Mouse (Mus musculus) embryonic stem cell, embryonic (primary cell): ENCODE measurements around the gene Tet3.

Experiments
- CTCF ChIA-PET, 4 experiments: fragments of 300-600 bp in 2 of 4; fragments of 350-600 bp in 2 of 4; sonication (Branson Sonifier 250); formaldehyde crosslinking; loops; one replicate each; lab custom pipeline; 2022; ENCODE audit warnings: inconsistent platforms in 2 of 4; lab: Charles Lee
- POLR2A ChIA-PET, 4 experiments: fragments of 300-600 bp in 2 of 4; fragments of 350-600 bp in 2 of 4; sonication (Branson Sonifier 250); formaldehyde crosslinking; loops; one replicate each; lab custom pipeline; 2022; ENCODE audit warnings: antibody characterized with exemption in 4 of 4, inconsistent platforms in 1 of 4; lab: Charles Lee

Gene Tet3

GRCm38 (mm10) chr6:83412362-83412853 is 46.5 kb downstream of the Tet3 start:
- ChIA-PET POLR2A (interaction anchor here in 2 of 4 experiments (0.6 to 0.7 kb wide), 3 partner anchors 14 to 224 kb away, joined by 3 to 4 read pairs (median 3); no protein-coding TSS in a partner anchor), CTCF (interaction anchor here in 2 of 4 experiments (0.6 to 0.7 kb wide), 3 partner anchors 29 to 900 kb away, joined by 3 to 8 read pairs (median 3); no protein-coding TSS in a partner anchor)

- ChIA-PET POLR2A (interaction anchor here in 1 of 4 experiments (0.6 to 0.7 kb wide), 2 partner anchors 123 to 397 kb away, joined by 3 to 4 read pairs; no protein-coding TSS in a partner anchor), CTCF (interaction anchor here in 2 of 4 experiments (0.6 to 0.7 kb wide), 2 partner anchors 30 to 172 kb away, joined by 3 read pairs; no protein-coding TSS in a partner anchor)
These were observed 47.1 kb downstream of the Tet3 start for GRCm38 (mm10) chr6:83411635-83412361.

GRCm38 (mm10) chr6:83410046-83410706 is 48.7 kb downstream of the Tet3 start:
- CTCF ChIA-PET, result interaction anchor here in 1 of 4 experiments (0.5 kb wide), 1 partner anchor 28 kb away, joined by 4 read pairs; no protein-coding TSS in a partner anchor

GRCm38 (mm10) chr6:83408510-83408909 is 50.4 kb downstream of the Tet3 start:
- POLR2A ChIA-PET, result interaction anchor here in 2 of 4 experiments (0.6 kb wide), 2 partner anchors 57 to 149 kb away, joined by 3 to 4 read pairs; no protein-coding TSS in a partner anchor
- CTCF ChIA-PET, result interaction anchor here in 1 of 4 experiments (0.5 kb wide), 1 partner anchor 21 kb away, joined by 6 read pairs; no protein-coding TSS in a partner anchor

More at GRCm38 (mm10) chr6:83410046-83410706, 48.7 kb downstream of the Tet3 start:
- POLR2A ChIA-PET, result no interaction called here

GRCm38 (mm10) chr6:83405511-83406064 is 53.3 kb downstream of the Tet3 start:
- ChIA-PET CTCF (no interaction called here), POLR2A (interaction anchor here in 1 of 4 experiments (0.6 kb wide), 1 partner anchor 368 kb away, joined by 3 read pairs; no protein-coding TSS in a partner anchor)

GRCm38 (mm10) chr6:83404571-83404970 is 54.3 kb downstream of the Tet3 start:
- ChIA-PET CTCF (interaction anchor here in 2 of 4 experiments (0.5 to 1.0 kb wide), 2 partner anchors 179 to 370 kb away, joined by 3 read pairs; no protein-coding TSS in a partner anchor), POLR2A (interaction anchor here in 1 of 4 experiments (0.7 to 1.3 kb wide), 2 partner anchors 10 to 11 kb away, joined by 3 read pairs; no protein-coding TSS in a partner anchor)

GRCm38 (mm10) chr6:83403481-83403880 is 55.4 kb downstream of the Tet3 start:
- ChIA-PET CTCF (interaction anchor here in 1 of 4 experiments (1.0 kb wide), 1 partner anchor 371 kb away, joined by 3 read pairs; no protein-coding TSS in a partner anchor), POLR2A (no interaction called here)

- CTCF ChIA-PET, result no interaction called here
- POLR2A ChIA-PET, result interaction anchor here in 2 of 4 experiments (1.3 to 1.6 kb wide), 2 partner anchors 17 to 74 kb away, joined by 3 to 4 read pairs; partner anchors contain the start of genes Mob1a (in 1 of the 2) and Mthfd2 (in 1 of the 2)
These were observed 59.1 kb downstream of the Tet3 start for GRCm38 (mm10) chr6:83399790-83400189.

GRCm38 (mm10) chr6:83397728-83398127 is 61.2 kb downstream of the Tet3 start:
- POLR2A ChIA-PET, result no interaction called here
- CTCF ChIA-PET, result no interaction called here

GRCm38 (mm10) chr6:83396711-83397110 is 62.2 kb downstream of the Tet3 start:
- POLR2A ChIA-PET, result no interaction called here

GRCm38 (mm10) chr6:83395544-83396229 is 63.2 kb downstream of the Tet3 start:
- CTCF ChIA-PET, result no interaction called here
- POLR2A ChIA-PET, result interaction anchor here in 1 of 4 experiments (0.5 kb wide), 1 partner anchor 358 kb away, joined by 3 read pairs; no protein-coding TSS in a partner anchor

More at GRCm38 (mm10) chr6:83396711-83397110, 62.2 kb downstream of the Tet3 start:
- CTCF ChIA-PET, result no interaction called here

GRCm38 (mm10) chr6:83394122-83394521 is 64.8 kb downstream of the Tet3 start:
- ChIA-PET POLR2A (interaction anchor here in 2 of 4 experiments (1.0 to 1.1 kb wide), 2 partner anchors 10 to 68 kb away, joined by 3 read pairs; partner anchors contain the start of genes Mob1a (in 1 of the 2) and Mthfd2 (in 1 of the 2)), CTCF (interaction anchor here in 2 of 4 experiments (0.7 to 0.8 kb wide), 2 partner anchors 72 to 359 kb away, joined by 3 read pairs; no protein-coding TSS in a partner anchor)

GRCm38 (mm10) chr6:83392166-83392780 is 66.6 kb downstream of the Tet3 start:
- ChIA-PET POLR2A (interaction anchor here in 1 of 4 experiments (1.3 kb wide), 1 partner anchor 44 kb away, joined by 3 read pairs; no protein-coding TSS in a partner anchor), CTCF (no interaction called here)

- POLR2A ChIA-PET, result interaction anchor here in 2 of 4 experiments (1.3 to 1.4 kb wide), 3 partner anchors 14 to 22 kb away, joined by 3 read pairs; no protein-coding TSS in a partner anchor
- CTCF ChIA-PET, result interaction anchor here in 2 of 4 experiments (0.6 kb wide), 2 partner anchors 257 to 288 kb away, joined by 3 read pairs; no protein-coding TSS in a partner anchor
These were observed 73.3 kb downstream of the Tet3 start for GRCm38 (mm10) chr6:83385569-83386090.

- POLR2A ChIA-PET, result interaction anchor here in 3 of 4 experiments (0.5 to 1.6 kb wide), 7 partner anchors 16 to 703 kb away, joined by 3 to 6 read pairs (median 5); no protein-coding TSS in a partner anchor
- CTCF ChIA-PET, result interaction anchor here in 3 of 4 experiments (0.6 to 0.7 kb wide), 3 partner anchors 28 to 54 kb away, joined by 4 to 5 read pairs (median 4); no protein-coding TSS in a partner anchor
These were observed 77.1 kb downstream of the Tet3 start for GRCm38 (mm10) chr6:83381510-83382491.
